Mouse (Mus musculus) CH12.LX (cell line): ENCODE data around the gene Prdx2. TPM values are rescaled to one million over a fixed set of nuclear protein-coding genes. Genes with fewer than 3 reads are reported as not detected.

Experiments
- DNase-seq: peaks from one replicate; pipeline ENCODE4 v3.0.0-alpha.2; 2013; ENCODE audit errors: extremely low read depth
- H3K27ac ChIP-seq: 2 replicates; pipeline ENCODE4 v1.5.1; 2012; ENCODE audit warnings: low read depth, mild to moderate bottlenecking, control low read depth, moderate library complexity; ENCODE audit not compliant: insufficient read depth
- H3K27me3 ChIP-seq: replicated peaks from 2 replicates; pipeline ENCODE3; 2012; ENCODE audit warnings: inconsistent platforms
- H3K36me3 ChIP-seq, 2 experiments: replicated peaks in 1 of 2; 2 replicates each; pipeline versions ENCODE3 to v1.6.1; 2012; ENCODE audit warnings: inconsistent platforms in 1 of 2, low read length in 1 of 2, mild to moderate bottlenecking in 1 of 2, mixed read lengths in 1 of 2, moderate library complexity in 1 of 2; ENCODE audit not compliant: control insufficient read depth in 1 of 2, insufficient read depth in 1 of 2
- H3K4me1 ChIP-seq, 2 experiments: 2 replicates each; pipeline ENCODE4 v1.6.1; 2012; ENCODE audit warnings: inconsistent platforms in 1 of 2, moderate library complexity in 1 of 2; ENCODE audit not compliant: insufficient read depth in 2 of 2, control insufficient read depth in 1 of 2
- H3K4me2 ChIP-seq: 2 replicates; pipeline ENCODE4 v1.6.1; 2012; ENCODE audit warnings: low read depth, mild to moderate bottlenecking, control low read depth; ENCODE audit not compliant: poor library complexity, insufficient read depth, severe bottlenecking
- H3K4me3 ChIP-seq, 3 experiments: fragments of 150-350 bp in 1 of 3; sonication (generic) in 1 of 3; replicated peaks in 1 of 3; 2 replicates each; pipeline versions ENCODE3 to v1.5.1; 2011 to 2012; ENCODE audit warnings: low read depth in 2 of 3, low read length in 2 of 3, mild to moderate bottlenecking in 2 of 3, moderate library complexity in 2 of 3, control low read depth in 1 of 3, improper control_type of control experiment in 1 of 3, inconsistent platforms in 1 of 3, mixed read lengths in 1 of 3; ENCODE audit not compliant: poor library complexity in 1 of 3
- H3K79me2 ChIP-seq: replicated peaks from 2 replicates; pipeline ENCODE4 v1.6.1; 2012; ENCODE audit warnings: mild to moderate bottlenecking, moderate library complexity; ENCODE audit not compliant: control insufficient read depth, poor library complexity, insufficient read depth, severe bottlenecking; ENCODE audit errors: extremely low read depth
- H3K9ac ChIP-seq: 2 replicates; pipeline ENCODE4 v1.6.1; 2012; ENCODE audit warnings: low read depth, mild to moderate bottlenecking, control low read depth, moderate library complexity; ENCODE audit not compliant: insufficient read depth
- H3K9me3 ChIP-seq: replicated peaks from 2 replicates; pipeline ENCODE3; 2012; ENCODE audit warnings: low read length, inconsistent platforms, mixed read lengths
- BHLHE40 ChIP-seq: IDR thresholded peaks from 2 replicates; pipeline ENCODE4 v1.6.1; 2011; ENCODE audit warnings: mild to moderate bottlenecking, low read depth, low read length, improper control_type of control experiment
- CHD2 ChIP-seq: IDR thresholded peaks from 2 replicates; pipeline ENCODE4 v1.6.1; 2011; ENCODE audit warnings: low read length, improper control_type of control experiment
- CTCF ChIP-seq, 2 experiments: IDR thresholded peaks in 1 of 2; conservative IDR thresholded peaks in 1 of 2; 2 replicates each; pipeline ENCODE4 v1.5.1; 2011 to 2012; ENCODE audit warnings: low read depth in 2 of 2, low read length in 2 of 2, improper control_type of control experiment in 1 of 2, inconsistent platforms in 1 of 2, mild to moderate bottlenecking in 1 of 2, moderate library complexity in 1 of 2
- ETS1 ChIP-seq: conservative IDR thresholded peaks from 2 replicates; pipeline ENCODE4 v1.6.1; 2012; ENCODE audit warnings: low read depth, mild to moderate bottlenecking, inconsistent platforms, low read length, improper control_type of control experiment, moderate library complexity
- JUN ChIP-seq: IDR thresholded peaks from 2 replicates; pipeline ENCODE4 v1.6.1; 2011; ENCODE audit warnings: low read depth, mild to moderate bottlenecking, low read length, improper control_type of control experiment, moderate library complexity; ENCODE audit not compliant: insufficient read depth
- MAFK ChIP-seq: IDR thresholded peaks from 2 replicates; pipeline ENCODE4 v1.6.1; 2011; ENCODE audit warnings: low read length, improper control_type of control experiment; ENCODE audit not compliant: insufficient replicate concordance
- MXI1 ChIP-seq: IDR thresholded peaks from 2 replicates; pipeline ENCODE4 v1.6.1; 2011; ENCODE audit warnings: mild to moderate bottlenecking, low read depth, low read length, improper control_type of control experiment
- PAX5 ChIP-seq: IDR thresholded peaks from 2 replicates; pipeline ENCODE4 v1.6.1; 2012; ENCODE audit warnings: low read length, inconsistent platforms, mixed read lengths
- RAD21 ChIP-seq: IDR thresholded peaks from 2 replicates; pipeline ENCODE4 v1.6.1; 2011; ENCODE audit warnings: low read depth, mild to moderate bottlenecking, low read length, improper control_type of control experiment, moderate library complexity
- SIN3A ChIP-seq: IDR thresholded peaks from 2 replicates; pipeline ENCODE4 v1.6.1; 2012; ENCODE audit warnings: low read length, improper control_type of control experiment, inconsistent platforms
- SMC3 ChIP-seq: IDR thresholded peaks from 2 replicates; pipeline ENCODE4 v1.6.1; 2011; ENCODE audit warnings: low read depth, low read length, improper control_type of control experiment
- TCF12 ChIP-seq: IDR thresholded peaks from 2 replicates; pipeline ENCODE4 v1.6.1; 2014; ENCODE audit warnings: low read depth, mild to moderate bottlenecking, inconsistent platforms, low read length, improper control_type of control experiment
- USF1 ChIP-seq: IDR thresholded peaks from 2 replicates; pipeline ENCODE4 v1.6.1; 2014; ENCODE audit warnings: low read depth, mild to moderate bottlenecking, inconsistent platforms, low read length, improper control_type of control experiment
- USF2 ChIP-seq: conservative IDR thresholded peaks from 2 replicates; pipeline ENCODE4 v1.6.1; 2011; ENCODE audit warnings: low read depth, low read length, improper control_type of control experiment
- ZMIZ1 ChIP-seq: IDR thresholded peaks from 2 replicates; pipeline ENCODE4 v1.6.1; 2012; ENCODE audit warnings: low read depth, mild to moderate bottlenecking, inconsistent platforms, low read length, improper control_type of control experiment
- ZNF384 ChIP-seq: IDR thresholded peaks from 2 replicates; pipeline ENCODE4 v1.6.1; 2012; ENCODE audit warnings: low read depth, low read length, improper control_type of control experiment, inconsistent platforms
- dilution Hi-C: fragments of 300-500 bp; cut with MboI; formaldehyde crosslinking; loops from 2 replicates; pipeline ENCODE4 v1.14.3; 2020; ENCODE audit warnings: low sequenced_read_pairs; ENCODE audit not compliant: extremely low pct_unique_long_range_greater_than_20kb, extremely low pct_ligation_motif_present
- in situ Hi-C: fragments of 300-500 bp; cut with MboI; formaldehyde crosslinking; loops from 3 replicates; pipeline ENCODE4 v1.14.3; 2019; ENCODE audit warnings: low sequenced_read_pairs, low pct_ligation_motif_present, low pct_unique_long_range_greater_than_20kb, mixed read lengths
- polyA plus RNA-seq: library from polyadenylated mRNA; unstranded; fragments of >175 nt; gene quantifications from 2 replicates; pipeline ENCODE4 v1.2.1, GENCODE M21; 2012; ENCODE audit warnings: low read depth; ENCODE audit not compliant: insufficient read length
- total RNA-seq, 2 experiments: library from RNA; depleted of rRNA; stranded (reverse); fragments of 300-350 nt in 1 of 2; fragments of >200 nt in 1 of 2; gene quantifications; 2 replicates each; pipeline ENCODE4 v1.2.3; 2012 to 2014

The Prdx2 gene
- total and polyA plus RNA-seq, 3 experiments, result 158 to 232 (median 218) TPM

DNA sequence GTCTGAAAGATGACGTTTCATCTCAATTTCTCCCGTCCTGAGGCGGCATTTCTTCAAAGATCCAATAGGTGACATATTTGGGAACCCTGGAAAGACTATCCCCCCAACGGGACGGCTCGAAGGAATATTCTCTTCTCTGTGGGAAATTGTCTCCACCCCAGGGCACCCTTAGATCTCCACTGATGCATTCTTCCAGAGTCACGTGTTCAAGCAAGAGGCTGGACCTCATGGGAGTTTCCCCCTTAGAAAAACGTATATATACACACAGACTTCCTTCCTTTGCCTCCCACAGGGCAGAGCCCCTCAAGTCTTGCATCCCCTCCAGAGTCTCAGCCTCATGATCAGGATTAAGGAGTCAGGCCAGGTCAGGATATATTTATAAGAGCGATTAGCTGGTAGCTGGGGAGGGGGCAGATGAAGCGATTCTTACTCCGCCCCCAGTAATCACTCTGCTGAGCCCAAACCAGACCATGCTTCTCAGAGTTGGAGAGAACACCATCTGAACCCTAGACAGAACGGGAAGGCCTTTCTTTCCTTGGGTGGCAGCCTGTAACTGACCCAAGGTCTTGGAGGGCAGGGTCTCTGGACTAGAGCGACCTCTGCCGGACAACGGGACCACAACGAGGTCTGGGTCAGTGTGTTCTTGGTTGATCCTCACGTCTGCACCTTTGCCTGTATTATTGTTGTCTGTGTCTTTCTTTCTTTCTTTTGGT, 22.7 kb upstream of the Prdx2 start, which contains the start of gene Rtbdn:
Gene Rtbdn (plus strand): TSS at position 464 of the 713 bp plus-strand sequence.
- peaks cover 0 to 9% of the 10 kb centered on the region in 2 experiments; a peak in 2 of 4 replicates for H3K4me1 ChIP-seq
- no peaks in the 10 kb centered on the region for H3K36me3 ChIP-seq
- in situ Hi-C loops (no loop called here), dilution Hi-C loops (no loop called here)
- no peak within 1 kb of the TSS for H3K4me3 ChIP-seq
- H3K9me3 ChIP-seq, result peaks cover 2% of the 10 kb centered on the region
- H3K4me2 ChIP-seq, result peak within 1 kb of the TSS; percentile 16
- no peaks in the 10 kb centered on the region for H3K79me2 ChIP-seq
- H3K27ac ChIP-seq, result no peak within 1 kb of the TSS
- no peak for DNase-seq
- TF ChIP-seq MAFK (no peak), ZNF384 (no peak), USF2 (no peak), RAD21 (peak; percentile 39), SMC3 (peak; percentile 29; the same call in 1 of the 2 replicates), PAX5 (no peak), SIN3A (no peak), USF1 (no peak), BHLHE40 (no peak), ETS1 (no peak), JUN (no peak), CTCF (conservative IDR thresholded peaks at IDR 0.05 in 1 of 2, IDR thresholded peaks at IDR 0.05 in 1 of 2; ENCODE audit: low read depth in 2 of 2, low read length in 2 of 2) (peak in 1 of 2 experiments; percentile 61; a peak in 2 of 4 replicates), TCF12 (no peak), ZMIZ1 (no peak)
- H3K9ac ChIP-seq, result no peak within 1 kb of the TSS
- peaks cover 70% of the 10 kb centered on the region for H3K27me3 ChIP-seq

DNA sequence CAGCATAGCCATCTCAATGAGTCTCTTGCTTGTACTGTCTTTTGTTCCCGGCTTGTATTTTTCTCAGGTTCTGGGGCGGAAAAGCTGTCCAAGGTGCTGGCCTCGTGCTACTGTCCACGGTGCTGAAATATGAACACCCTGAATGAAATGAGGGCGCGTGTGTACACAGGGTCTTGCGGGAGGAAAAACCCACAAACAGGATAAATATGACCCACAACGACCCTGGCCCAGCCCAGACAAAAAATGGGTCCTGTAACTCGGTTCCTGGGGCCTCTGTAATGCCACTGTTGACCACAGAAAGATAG, 22.2 kb upstream of the Prdx2 start:
- H3K9me3 ChIP-seq, result peaks cover 2% of the 10 kb centered on the region
- no peak overlapping the region for H3K4me2 ChIP-seq
- H3K79me2 ChIP-seq, result no peaks in the 10 kb centered on the region
- H3K4me3 ChIP-seq, result no peak overlapping the region
- DNase-seq, result no peak
- in situ Hi-C loops (no loop called here), dilution Hi-C loops (no loop called here)
- TF ChIP-seq MXI1, result peak; percentile 68; the same call in 1 of the 2 replicates
- TF ChIP-seq ZMIZ1, result no peak
- no peak for TF ChIP-seq ETS1
- no peak for TF ChIP-seq CHD2
- peak; percentile 99 for TF ChIP-seq SIN3A
- H3K36me3 ChIP-seq, result no peaks in the 10 kb centered on the region
- no peak overlapping the region for H3K27ac ChIP-seq
- no peak overlapping the region for H3K9ac ChIP-seq
- peaks cover 68% of the 10 kb centered on the region for H3K27me3 ChIP-seq
- peaks cover 0 to 9% of the 10 kb centered on the region in 2 experiments; a peak in 2 of 4 replicates for H3K4me1 ChIP-seq
